Mouse (Mus musculus) bone marrow macrophage, adult 2 months (primary cell): ENCODE measurements around the gene Hist1h3g.

Source experiments
- CTCF ChIP-seq: IDR thresholded peaks from 2 replicates; pipeline ENCODE4 v1.5.1; 2012; ENCODE audit warnings: low read depth, mild to moderate bottlenecking, low read length, moderate library complexity
- POLR2A ChIP-seq: IDR thresholded peaks from 2 replicates; pipeline ENCODE4 v1.6.1; 2012; ENCODE audit warnings: mild to moderate bottlenecking, low read depth, low read length, borderline replicate concordance

DNA sequence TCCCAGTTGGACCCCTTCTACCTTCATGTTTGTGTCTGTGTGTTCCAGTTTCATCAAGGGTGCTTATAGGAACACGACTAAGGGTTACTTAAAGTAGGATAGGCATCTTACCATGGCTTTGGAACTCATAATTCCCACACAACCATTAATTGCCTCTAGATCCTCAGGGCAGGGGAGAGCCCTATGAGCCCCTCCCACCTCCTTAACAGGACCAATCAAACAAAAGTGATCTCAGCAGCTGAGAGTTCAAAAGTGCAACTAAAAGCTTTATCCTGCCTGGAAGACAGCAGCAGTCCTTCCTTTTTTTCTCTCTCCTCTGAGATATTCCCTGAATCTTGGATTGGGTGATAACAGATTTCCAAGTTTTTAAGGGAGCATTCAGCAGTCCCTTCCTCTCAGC lies 25.1 kb upstream of the Hist1h3g start:
- TF ChIP-seq POLR2A, result no peak
- no peak for TF ChIP-seq CTCF
